Mouse (Mus musculus) adrenal gland, adult (tissue): ENCODE results near the gene Lkaaear1.
A peak's percentile ranks its signal among the peaks of the same experiment; 100 is the strongest.

ENCODE experiments used
- DNase-seq, 2 experiments: peaks; one replicate each; pipeline ENCODE4 v3.0.0; 2022 to 2023; ENCODE audit warnings: low spot score in 1 of 2; ENCODE audit not compliant: inconsistent age in 2 of 2

Lkaaear1 gene

GRCm38 (mm10) chr2:181684713-181685112, 13.5 kb downstream of the Lkaaear1 start:
- no peak for DNase-seq

GRCm38 (mm10) chr2:181683381-181683780, 14.9 kb downstream of the Lkaaear1 start:
- DNase-seq, result no peak

- DNase-seq, result no peak
Measured at GRCm38 (mm10) chr2:181681978-181682377, 16.3 kb downstream of the Lkaaear1 start.

GRCm38 (mm10) chr2:181680716-181681117, 17.5 kb downstream of the Lkaaear1 start:
- DNase-seq, result peak in 1 of 2 experiments; percentile 72

- DNase-seq, result peak; percentile 79 to 94
Measured at GRCm38 (mm10) chr2:181679951-181680715, 18.1 kb downstream of the Lkaaear1 start, which contains the start of gene Tcea2. Tcea2 (plus strand) TSS chr2:181680310.

- DNase-seq, result peak; percentile 85 to 93
Measured at GRCm38 (mm10) chr2:181678780-181679179, 19.5 kb downstream of the Lkaaear1 start.

- DNase-seq, result peak; percentile 48 to 68
Measured at GRCm38 (mm10) chr2:181677755-181678098, 20.5 kb downstream of the Lkaaear1 start.

GRCm38 (mm10) chr2:181677096-181677754, 21.0 kb downstream of the Lkaaear1 start:
- peak; percentile 63 to 73 for DNase-seq

GRCm38 (mm10) chr2:181676424-181676823, 21.8 kb downstream of the Lkaaear1 start:
- DNase-seq, result no peak

- peak; percentile 82 to 90 for DNase-seq
Measured at GRCm38 (mm10) chr2:181675454-181675853, 22.8 kb downstream of the Lkaaear1 start.

- DNase-seq, result no peak
Measured at GRCm38 (mm10) chr2:181674934-181675333, 23.3 kb downstream of the Lkaaear1 start.

- peak; percentile 45 to 79 for DNase-seq
Measured at GRCm38 (mm10) chr2:181673501-181673900, 24.7 kb downstream of the Lkaaear1 start.

GRCm38 (mm10) chr2:181671984-181672383, 26.3 kb downstream of the Lkaaear1 start:
- no peak for DNase-seq

- peak; percentile 66 to 82 for DNase-seq
Measured at GRCm38 (mm10) chr2:181671326-181671725, 26.9 kb downstream of the Lkaaear1 start, which contains the start of gene Sox18. Sox18 (minus strand) TSS chr2:181671640.

- no peak for DNase-seq
Measured at GRCm38 (mm10) chr2:181670913-181671311, 27.3 kb downstream of the Lkaaear1 start.

- DNase-seq, result peak in 1 of 2 experiments; percentile 65
Measured at GRCm38 (mm10) chr2:181670285-181670912, 27.8 kb downstream of the Lkaaear1 start.

- DNase-seq, result peak; percentile 72 to 85
Measured at GRCm38 (mm10) chr2:181663298-181663630, 35.0 kb downstream of the Lkaaear1 start.

- peak in 1 of 2 experiments; percentile 58 for DNase-seq
Measured at GRCm38 (mm10) chr2:181662620-181663297, 35.5 kb downstream of the Lkaaear1 start.

GRCm38 (mm10) chr2:181659609-181660055, 38.6 kb downstream of the Lkaaear1 start:
- peak; percentile 87 to 96 for DNase-seq

GRCm38 (mm10) chr2:181658930-181659555, 39.2 kb downstream of the Lkaaear1 start:
- DNase-seq, result peak; percentile 76 to 92

GRCm38 (mm10) chr2:181658528-181658927, 39.7 kb downstream of the Lkaaear1 start:
- DNase-seq, result no peak
